Mouse (Mus musculus) C2C12 (cell line): ENCODE results near the gene Taf1c.

ENCODE experiments used
- CTCF ChIP-seq: IDR thresholded peaks from one replicate; pipeline ENCODE4 v1.5.1; 2011; ENCODE audit not compliant: control insufficient read depth, insufficient read depth, insufficient read length
- MYOG ChIP-seq: IDR thresholded peaks from one replicate; pipeline ENCODE4 v1.6.1; 2011; ENCODE audit not compliant: control insufficient read depth, insufficient read length; ENCODE audit errors: extremely low read depth

DNA sequence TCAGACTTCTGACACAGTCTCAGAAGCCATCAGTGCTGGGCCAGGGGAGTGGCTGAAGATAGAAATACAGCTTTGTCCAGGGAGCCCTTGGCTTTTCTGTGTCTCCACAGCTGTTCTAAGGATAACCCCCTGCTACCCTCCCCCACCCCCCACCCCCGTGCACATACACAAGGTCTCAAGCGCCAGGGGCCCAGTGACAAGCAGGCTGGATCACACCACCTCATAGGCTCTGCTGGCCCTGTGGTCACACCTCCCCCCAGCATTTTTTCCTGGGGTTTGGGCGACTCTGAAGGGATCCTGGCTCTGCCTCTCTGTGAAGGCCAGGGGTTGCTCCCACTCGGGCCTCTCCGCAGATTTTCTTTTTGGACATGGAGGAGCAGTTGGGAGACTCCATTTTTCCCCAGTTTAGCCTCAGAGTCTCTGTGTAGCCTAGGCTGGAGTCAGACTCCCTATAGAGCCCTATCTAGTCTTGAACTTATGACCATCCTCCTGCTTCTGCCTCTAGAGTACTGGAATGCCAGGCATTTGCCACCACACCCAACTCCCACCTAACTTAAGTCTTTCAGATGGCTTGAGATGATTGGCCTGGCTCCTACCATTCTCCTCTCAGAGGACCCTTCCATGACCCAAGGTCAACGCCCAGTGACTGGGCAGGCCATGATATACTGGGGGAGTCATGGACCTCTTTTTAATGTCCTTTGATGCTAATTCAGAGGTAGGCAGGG, 15.3 kb upstream of the Taf1c start:
- no peak for TF ChIP-seq MYOG
- no peak for TF ChIP-seq CTCF
